Mouse (Mus musculus) myocyte (in vitro differentiated cells): ENCODE measurements around the gene Rhox2f.
"Not testable (repeated sequence)": the region's sequence is repeated elsewhere in the genome, so short reads cannot be mapped to it uniquely, and the experiment has no call there.

Experiments used
- CEBPB ChIP-seq: IDR thresholded peaks from 2 replicates; pipeline ENCODE4 v1.6.1; 2011; ENCODE audit warnings: mild to moderate bottlenecking, moderate library complexity; ENCODE audit not compliant: poor library complexity, insufficient read depth, severe bottlenecking
- E2F4 ChIP-seq: IDR thresholded peaks from one replicate; pipeline ENCODE4 v1.6.1; 2011; ENCODE audit warnings: mild to moderate bottlenecking, control low read depth, moderate library complexity; ENCODE audit not compliant: insufficient read depth
- MAX ChIP-seq: IDR thresholded peaks from one replicate; pipeline ENCODE4 v1.6.1; 2011; ENCODE audit warnings: low read depth, mild to moderate bottlenecking, control low read depth
- MYOD1 ChIP-seq, 3 experiments: IDR thresholded peaks; one replicate each; pipeline ENCODE4 v1.6.1; 2011; ENCODE audit warnings: control low read depth in 2 of 3, low read depth in 2 of 3, mild to moderate bottlenecking in 2 of 3, moderate library complexity in 1 of 3; ENCODE audit not compliant: insufficient read length in 2 of 3, control insufficient read depth in 1 of 3
- MYOG ChIP-seq, 3 experiments: IDR thresholded peaks; one replicate each; pipeline ENCODE4 v1.6.1; 2011; ENCODE audit warnings: control low read depth in 2 of 3, low read depth in 2 of 3, mild to moderate bottlenecking in 2 of 3; ENCODE audit not compliant: insufficient read length in 2 of 3, control insufficient read depth in 1 of 3, insufficient read depth in 1 of 3
- POLR2A ChIP-seq: IDR thresholded peaks from one replicate; pipeline ENCODE4 v1.6.1; 2011; ENCODE audit warnings: low read depth, mild to moderate bottlenecking, control low read depth, moderate library complexity; ENCODE audit not compliant: insufficient read length
- POLR2AphosphoS2 ChIP-seq: IDR thresholded peaks from one replicate; pipeline ENCODE4 v1.6.1; 2011; ENCODE audit warnings: low read depth, control low read depth; ENCODE audit not compliant: insufficient read length
- REST ChIP-seq: IDR thresholded peaks from one replicate; pipeline ENCODE4 v1.6.1; 2011; ENCODE audit warnings: mild to moderate bottlenecking, control low read depth, moderate library complexity; ENCODE audit not compliant: insufficient read depth, insufficient read length
- TCF12 ChIP-seq: IDR thresholded peaks from one replicate; pipeline ENCODE4 v1.6.1; 2011; ENCODE audit warnings: mild to moderate bottlenecking, control low read depth; ENCODE audit not compliant: poor library complexity, insufficient read depth, severe bottlenecking
- TCF3 ChIP-seq: IDR thresholded peaks from one replicate; pipeline ENCODE4 v1.6.1; 2011; ENCODE audit warnings: low read depth, control low read depth; ENCODE audit not compliant: insufficient read length
- USF1 ChIP-seq: IDR thresholded peaks from one replicate; pipeline ENCODE4 v1.6.1; 2011; ENCODE audit warnings: low read depth, mild to moderate bottlenecking, control low read depth, moderate library complexity

DNA sequence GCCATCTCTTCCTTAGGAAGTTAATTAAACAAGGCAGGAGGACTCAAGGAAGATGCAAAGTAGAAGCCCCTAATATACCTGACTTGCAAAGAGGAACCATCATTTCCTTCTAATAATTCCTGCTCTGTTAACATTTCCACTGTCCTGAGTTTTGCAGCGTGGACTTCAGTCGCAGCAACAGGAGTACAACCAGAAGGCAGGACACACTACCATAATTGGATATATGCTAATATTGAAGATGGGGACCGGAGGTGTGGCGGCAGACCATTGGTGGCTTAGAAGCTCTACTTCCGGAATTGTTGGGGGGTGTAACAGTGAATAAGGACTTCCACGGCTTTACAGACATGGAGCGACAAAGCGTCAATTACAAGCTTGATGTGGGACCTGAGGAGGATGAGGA is 41.1 kb upstream of the Rhox2f start, which contains the start of gene Rhox2e:
- not testable (repeated sequence) for TF ChIP-seq POLR2A; POLR2AphosphoS2; MYOG (IDR thresholded peaks at IDR 0.05; ENCODE audit: control insufficient read depth in 1 of 3, insufficient read depth in 1 of 3, insufficient read length in 2 of 3, low read depth in 2 of 3); MAX; TCF12; USF1; E2F4; TCF3; REST; MYOD1 (IDR thresholded peaks at IDR 0.05; ENCODE audit: control insufficient read depth in 1 of 3, insufficient read length in 2 of 3, low read depth in 2 of 3); CEBPB
